Mouse (Mus musculus) forebrain, embryonic 16.5 days (tissue): ENCODE data around the gene Cops9. TPM values are rescaled to one million over a fixed set of nuclear protein-coding genes. Genes with fewer than 3 reads are reported as not detected.

Source experiments
- ATAC-seq: fragments of 200-750 bp; cut with Nextera tagmentation; 2 replicates; pipeline ENCODE4 v1.8.0; 2017; ENCODE audit warnings: mild to moderate bottlenecking, moderate library complexity
- H3K27ac ChIP-seq: fragments of 300-500 bp; sonication (generic); 2 replicates; pipeline ENCODE4 v1.5.1; 2014; ENCODE audit warnings: low read length, control low read depth
- H3K27me3 ChIP-seq: fragments of 300-500 bp; sonication (generic); replicated peaks from 2 replicates; pipeline ENCODE4 v1.6.1; 2014; ENCODE audit warnings: low read length; ENCODE audit not compliant: control insufficient read depth, insufficient read depth
- H3K36me3 ChIP-seq: fragments of 300-500 bp; sonication (generic); 2 replicates; pipeline ENCODE4 v1.6.1; 2014; ENCODE audit not compliant: control insufficient read depth, insufficient read depth
- H3K4me1 ChIP-seq: fragments of 300-500 bp; sonication (generic); replicated peaks from 2 replicates; pipeline ENCODE4 v1.6.1; 2014; ENCODE audit warnings: low read length; ENCODE audit not compliant: control insufficient read depth, insufficient read depth
- H3K4me2 ChIP-seq: fragments of 300-500 bp; sonication (generic); 2 replicates; pipeline ENCODE4 v1.6.1; 2014; ENCODE audit warnings: mild to moderate bottlenecking, low read length, control low read depth
- H3K4me3 ChIP-seq: fragments of 300-500 bp; sonication (generic); replicated peaks from 2 replicates; pipeline ENCODE4 v1.5.1; 2014; ENCODE audit warnings: mild to moderate bottlenecking, low read length, control low read depth
- H3K9ac ChIP-seq: fragments of 300-500 bp; sonication (generic); replicated peaks from 2 replicates; pipeline ENCODE4 v1.6.1; 2014; ENCODE audit warnings: low read depth, low read length, control low read depth
- H3K9me3 ChIP-seq: fragments of 300-500 bp; sonication (generic); 2 replicates; pipeline ENCODE4 v1.6.1; 2016; ENCODE audit warnings: low read length; ENCODE audit not compliant: control insufficient read depth
- WGBS: fragments of 180-500 bp; shearing (Covaris S2); extraction: QIAGEN DNeasy Blood & Tissue Kit; methylation state at CpG from one replicate; pipeline ENCODE4 v1.1.7; 2014; 5-methylcytosine and 5-hydroxymethylcytosine counted together
- polyA plus RNA-seq: library from polyadenylated mRNA; unstranded; fragments of >200 nt; fragmentation: Nextera tagmentation; extraction: Ambion mirVana; gene quantifications from 2 replicates; pipeline ENCODE4 v1.2.1, GENCODE M21; 2015

Gene Cops9
- polyA plus RNA-seq, 1 experiment from 2014 or later = 475 TPM

DNA sequence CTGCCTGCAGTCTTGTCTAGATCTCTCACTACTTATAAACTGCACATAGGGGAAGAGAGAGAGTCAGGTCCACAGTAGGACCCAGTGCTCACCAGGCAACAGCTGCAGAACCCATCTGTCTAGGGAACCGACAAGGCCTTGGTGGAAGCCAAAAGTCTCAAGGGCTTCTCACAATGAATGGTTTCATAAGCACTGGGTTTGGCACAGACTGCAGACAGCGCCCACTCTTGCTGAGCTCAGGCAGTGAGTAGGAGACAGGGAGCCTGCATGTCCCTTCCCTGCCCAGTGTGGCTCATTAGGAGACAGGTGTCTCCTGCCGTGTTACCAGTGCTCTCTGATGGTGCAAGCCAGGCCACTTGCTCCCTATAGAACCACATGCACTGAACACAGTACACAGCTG, 3.6 kb downstream of the Cops9 start:
- H3K9ac ChIP-seq = no peak overlapping the region
- 94% methylated on average over 3 of the region's 3 CpGs for WGBS
- no peak overlapping the region for H3K4me3 ChIP-seq
- H3K27me3 ChIP-seq = no peaks in the 10 kb centered on the region
- H3K9me3 ChIP-seq = no peaks in the 10 kb centered on the region
- peaks cover 20% of the 10 kb centered on the region for H3K4me1 ChIP-seq
- no peak overlapping the region for H3K27ac ChIP-seq
- no peak overlapping the region for H3K4me2 ChIP-seq
- peaks cover 10% of the 10 kb centered on the region for H3K36me3 ChIP-seq
- ATAC-seq = no peak

DNA sequence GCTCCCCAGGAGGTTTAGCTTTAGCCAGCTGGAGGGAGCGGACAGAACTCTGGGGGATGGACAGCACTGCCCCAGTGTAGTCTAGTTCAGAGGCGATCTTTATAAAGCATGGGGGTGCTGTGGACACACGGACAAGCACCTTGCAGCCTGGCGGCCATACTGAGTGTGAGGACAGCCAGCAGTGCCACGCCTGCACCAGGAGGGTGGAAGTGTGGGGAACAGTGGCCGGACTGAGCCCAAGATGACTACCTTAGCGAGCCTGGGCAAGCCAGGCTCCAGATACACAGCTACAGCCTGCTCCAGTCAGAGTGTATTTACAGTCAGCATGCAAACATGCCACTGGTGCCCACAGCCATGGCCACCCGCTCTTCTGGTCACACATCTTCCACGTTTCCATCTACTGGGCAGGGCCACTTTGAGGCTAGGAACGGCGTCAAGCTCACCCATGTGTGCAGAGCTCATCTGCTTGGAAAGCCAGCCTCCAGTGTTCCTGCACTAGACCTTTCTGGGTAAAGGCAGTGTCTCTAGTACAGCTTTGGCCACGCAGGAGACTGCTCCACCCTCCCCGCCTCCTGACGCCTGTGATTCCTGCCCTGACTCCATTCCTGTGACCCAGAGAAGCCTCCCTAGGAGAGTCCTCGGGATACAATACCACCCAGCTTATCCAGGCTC, 4.1 kb downstream of the Cops9 start:
- Histone ChIP-seq H3K9ac (no peak overlapping the region), H3K27ac (no peak overlapping the region), H3K4me1 (peaks cover 20% of the 10 kb centered on the region), H3K27me3 (no peaks in the 10 kb centered on the region), H3K36me3 (peaks cover 10% of the 10 kb centered on the region), H3K4me3 (no peak overlapping the region), H3K4me2 (no peak overlapping the region), H3K9me3 (no peaks in the 10 kb centered on the region)
- no peak for ATAC-seq
- WGBS = 92% methylated on average over 15 of the region's 15 CpGs

DNA sequence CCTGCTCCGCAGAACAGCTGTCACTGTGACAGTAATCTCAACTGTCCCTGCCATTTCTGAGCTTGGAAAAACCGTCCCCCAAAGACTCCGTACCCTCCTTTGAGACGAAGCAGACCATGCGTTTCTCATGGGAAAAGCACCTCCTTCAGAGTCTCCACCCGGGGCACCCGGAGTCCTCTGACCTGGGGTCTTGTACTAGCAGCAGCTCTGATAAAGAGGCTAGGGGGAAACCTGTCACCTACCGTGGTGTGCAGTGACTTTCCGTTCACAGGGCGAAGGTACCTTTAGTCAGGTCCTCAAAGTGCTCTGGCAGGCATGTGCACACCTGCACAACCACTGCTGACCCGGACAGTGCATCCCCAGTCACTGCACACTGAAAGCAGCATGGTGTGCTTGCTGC, 5.1 kb downstream of the Cops9 start:
- Histone ChIP-seq H3K27ac (no peak overlapping the region), H3K27me3 (no peaks in the 10 kb centered on the region), H3K9ac (no peak overlapping the region), H3K9me3 (no peaks in the 10 kb centered on the region), H3K4me3 (no peak overlapping the region), H3K4me1 (peaks cover 16% of the 10 kb centered on the region), H3K4me2 (no peak overlapping the region), H3K36me3 (peaks cover 10% of the 10 kb centered on the region)
- WGBS = 91% methylated on average over 11 of the region's 11 CpGs
- ATAC-seq = no peak

DNA sequence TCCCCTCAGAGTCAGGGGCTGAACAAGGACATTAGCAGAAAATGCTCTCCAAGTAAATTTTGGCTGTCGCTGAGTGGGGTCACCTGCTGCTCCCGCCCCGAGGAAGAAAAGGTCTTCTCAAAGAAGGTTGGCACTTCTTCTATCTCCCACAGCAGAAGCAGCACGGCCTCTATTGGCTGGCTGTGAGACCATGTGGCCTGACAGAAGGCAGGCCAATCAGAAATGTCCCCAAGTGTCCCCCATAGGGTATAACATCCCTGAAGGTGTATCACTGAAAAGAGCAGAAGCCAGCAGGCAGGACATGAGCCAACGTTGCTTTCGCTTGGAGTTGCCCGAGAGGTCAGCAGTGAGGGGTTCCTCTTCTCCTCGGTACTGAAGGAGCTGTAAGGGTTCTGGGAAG, 5.8 kb downstream of the Cops9 start:
- WGBS = 90% methylated on average over 8 of the region's 8 CpGs
- H3K4me1 ChIP-seq = peaks cover 14% of the 10 kb centered on the region
- H3K27ac ChIP-seq = no peak overlapping the region
- peaks cover 10% of the 10 kb centered on the region for H3K36me3 ChIP-seq
- H3K9me3 ChIP-seq = no peaks in the 10 kb centered on the region
- H3K27me3 ChIP-seq = no peaks in the 10 kb centered on the region
- H3K4me2 ChIP-seq = no peak overlapping the region
- no peak overlapping the region for H3K4me3 ChIP-seq
- no peak for ATAC-seq
- no peak overlapping the region for H3K9ac ChIP-seq

DNA sequence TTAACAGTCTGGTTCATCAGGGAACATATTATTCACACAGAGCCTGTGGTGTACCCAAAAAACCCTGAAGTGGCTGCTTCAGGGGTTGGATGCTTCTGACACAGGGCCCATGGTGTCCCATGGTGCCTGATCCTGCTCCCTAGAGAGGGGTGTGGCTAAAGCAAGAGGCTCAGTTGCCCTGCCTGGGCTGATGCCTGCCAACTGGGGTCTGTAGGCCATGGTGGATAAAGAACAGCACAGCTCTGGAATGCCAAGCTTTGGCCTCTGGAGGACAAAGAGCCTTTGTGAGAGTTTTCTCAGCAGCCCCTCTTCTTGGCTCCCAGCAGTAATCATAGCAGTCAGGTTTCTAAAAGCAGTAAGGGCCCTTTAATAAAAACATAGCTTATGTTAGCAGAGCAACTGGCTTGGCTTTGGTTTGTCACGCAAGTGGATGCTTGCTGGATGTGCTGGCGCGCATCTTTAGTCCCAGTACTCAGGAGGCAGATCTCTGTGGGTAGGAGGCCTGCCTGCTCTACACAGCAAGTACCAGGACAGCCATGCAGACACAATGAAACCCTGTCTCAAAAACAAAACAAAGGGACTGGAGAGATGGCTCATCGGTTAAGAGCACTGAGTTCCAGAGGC, 6.7 kb downstream of the Cops9 start:
- Histone ChIP-seq H3K9me3 (no peaks in the 10 kb centered on the region), H3K36me3 (peaks cover 10% of the 10 kb centered on the region), H3K27ac (no peak overlapping the region), H3K27me3 (no peaks in the 10 kb centered on the region), H3K9ac (no peak overlapping the region), H3K4me3 (no peak overlapping the region), H3K4me2 (no peak overlapping the region), H3K4me1 (peaks cover 6% of the 10 kb centered on the region)
- WGBS = 45% methylated on average over 4 of the region's 4 CpGs
- 0 out of 2 replicates have a peak, but pooled peaks have one; percentile 20 for ATAC-seq

DNA sequence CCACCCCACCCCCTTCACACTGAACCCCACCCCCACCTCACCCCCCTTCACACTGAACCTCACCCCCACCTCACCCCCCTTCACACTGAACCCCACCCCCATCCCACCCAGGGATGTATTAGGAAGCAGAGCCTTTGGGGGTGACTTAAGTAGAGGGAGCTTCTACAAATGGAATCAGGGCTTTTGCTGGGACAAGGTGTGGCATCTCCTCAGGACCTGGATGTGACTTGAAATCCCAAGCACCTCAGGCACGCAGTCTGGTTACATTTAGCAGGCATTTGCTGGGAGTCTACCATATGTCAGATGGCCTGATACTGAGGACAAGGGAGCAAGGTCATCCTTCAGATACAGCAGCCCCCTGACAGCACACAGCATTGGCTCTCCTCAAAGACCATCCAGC, 7.2 kb downstream of the Cops9 start:
- Histone ChIP-seq H3K27me3 (no peaks in the 10 kb centered on the region), H3K36me3 (peaks cover 10% of the 10 kb centered on the region), H3K9ac (no peak overlapping the region), H3K4me1 (peaks cover 3% of the 10 kb centered on the region; the same call in 1 of the 2 replicates), H3K9me3 (no peaks in the 10 kb centered on the region), H3K4me3 (no peak overlapping the region), H3K27ac (no peak overlapping the region), H3K4me2 (no peak overlapping the region)
- ATAC-seq = no peak
- WGBS = 100% methylated on average over 1 of the region's 1 CpGs

DNA sequence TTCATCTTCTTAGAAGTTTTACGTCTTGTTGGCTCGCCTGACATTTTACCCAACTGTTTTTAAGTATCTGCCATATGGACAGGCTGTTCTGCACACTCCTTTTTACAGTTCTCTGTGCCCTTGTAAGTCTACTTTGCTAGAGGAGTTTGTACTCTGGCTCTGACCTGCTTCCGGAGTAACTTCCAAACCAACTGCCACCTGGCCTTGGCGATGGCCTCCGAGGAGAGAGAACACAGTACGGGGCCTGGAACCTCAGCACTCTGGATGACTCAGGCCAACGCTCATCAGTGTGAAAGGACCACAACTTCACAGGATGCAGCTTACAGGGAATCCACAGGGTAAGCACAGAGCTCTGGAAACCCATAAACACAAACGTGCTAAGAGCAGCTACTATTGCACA, 8.1 kb downstream of the Cops9 start:
- peaks cover 10% of the 10 kb centered on the region for H3K36me3 ChIP-seq
- H3K9ac ChIP-seq = no peak overlapping the region
- WGBS = 88% methylated on average over 8 of the region's 8 CpGs
- peaks cover under 1% of the 10 kb centered on the region; the same call in 1 of the 2 replicates for H3K4me1 ChIP-seq
- H3K4me2 ChIP-seq = no peak overlapping the region
- H3K4me3 ChIP-seq = no peak overlapping the region
- no peak overlapping the region for H3K27ac ChIP-seq
- H3K27me3 ChIP-seq = 0 out of 2 replicates have a peak, but pooled peaks cover 3% of the 10 kb centered on the region
- no peaks in the 10 kb centered on the region for H3K9me3 ChIP-seq
- ATAC-seq = no peak

DNA sequence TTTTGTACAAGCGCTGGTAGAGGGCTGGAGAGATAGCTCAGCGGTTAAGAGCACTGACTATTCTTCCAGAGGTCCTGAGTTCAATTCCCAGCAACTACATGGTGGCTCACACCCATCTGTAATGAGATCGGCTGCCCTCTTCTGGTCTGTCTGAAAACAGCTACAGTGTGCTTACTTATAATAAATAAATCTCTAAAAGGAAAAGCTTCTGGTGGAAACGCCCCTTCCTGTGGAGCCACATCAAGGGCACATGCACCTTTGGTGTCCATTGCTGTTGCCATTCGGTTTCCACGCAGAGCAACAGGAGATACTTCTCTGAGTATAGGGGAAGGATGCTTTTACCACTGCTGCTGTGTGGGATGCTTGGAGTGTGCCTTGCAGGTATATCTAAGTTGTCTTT, 8.8 kb downstream of the Cops9 start:
- H3K27ac ChIP-seq = no peak overlapping the region
- 74% methylated on average over 6 of the region's 6 CpGs for WGBS
- no peak overlapping the region for H3K4me2 ChIP-seq
- no peak for ATAC-seq
- 0 out of 2 replicates have a peak, but pooled peaks cover 3% of the 10 kb centered on the region for H3K27me3 ChIP-seq
- H3K4me3 ChIP-seq = no peak overlapping the region
- H3K36me3 ChIP-seq = peaks cover 10% of the 10 kb centered on the region
- no peaks in the 10 kb centered on the region for H3K9me3 ChIP-seq
- no peak overlapping the region for H3K9ac ChIP-seq
- no peaks in the 10 kb centered on the region for H3K4me1 ChIP-seq

DNA sequence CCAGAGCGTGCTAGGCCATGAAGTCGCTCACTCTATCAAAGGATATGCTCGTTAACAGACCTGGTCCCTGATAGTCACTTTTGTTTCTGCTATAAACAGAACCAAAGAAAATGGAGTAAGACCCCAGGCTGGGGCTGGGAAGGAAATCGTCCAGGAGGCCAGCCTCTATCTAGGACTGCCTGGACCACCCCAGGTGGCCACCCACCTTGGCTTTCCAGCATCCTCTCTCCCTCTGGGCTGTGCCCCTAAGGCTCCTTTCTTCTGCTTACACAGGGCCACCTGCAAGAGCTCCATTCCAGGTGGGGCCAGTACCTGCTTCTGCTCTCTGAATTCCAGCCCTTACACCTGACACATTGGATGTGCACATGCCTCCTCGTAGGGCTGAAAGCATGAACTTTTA, 9.6 kb downstream of the Cops9 start:
- 54% methylated on average over 5 of the region's 5 CpGs for WGBS
- Histone ChIP-seq H3K27ac (no peak overlapping the region), H3K36me3 (peaks cover 10% of the 10 kb centered on the region), H3K9me3 (no peaks in the 10 kb centered on the region), H3K9ac (no peak overlapping the region), H3K27me3 (0 out of 2 replicates have a peak, but pooled peaks cover 3% of the 10 kb centered on the region), H3K4me3 (no peak overlapping the region), H3K4me1 (no peaks in the 10 kb centered on the region), H3K4me2 (no peak overlapping the region)
- no peak for ATAC-seq
